Mouse (Mus musculus): ENCODE results near the gene Cyp2d9. TPM values are rescaled to one million over a fixed set of nuclear protein-coding genes. Genes with fewer than 3 reads are reported as not detected.
A peak's percentile ranks its signal among the peaks of the same experiment; 100 is the strongest.

The Cyp2d9 gene
- polyA plus RNA-seq, 1 experiment, result not detected

- H3K4me3 ChIP-seq, result no peak overlapping the region
- no peaks in the 10 kb centered on the region for H3K79me2 ChIP-seq (ENCODE audit: control insufficient read depth, insufficient read depth)
- no peak overlapping the region for H3K4me2 ChIP-seq (ENCODE audit: low read depth)
- no peaks in the 10 kb centered on the region for H3K27me3 ChIP-seq (ENCODE audit: control insufficient read depth, insufficient read depth, insufficient read length)
- H3K36me3 ChIP-seq (ENCODE audit: control insufficient read depth, insufficient read depth), result no peaks in the 10 kb centered on the region
- no peak overlapping the region for H3ac ChIP-seq (ENCODE audit: control insufficient read depth, insufficient read length)
- no peak for TF ChIP-seq POLR2A (IDR thresholded peaks at IDR 0.05; ENCODE audit: insufficient read length, low read depth)
- TF ChIP-seq REST (IDR thresholded peaks at IDR 0.05; ENCODE audit: insufficient read depth, insufficient read length), result no peak
- TF ChIP-seq MYOD1 (IDR thresholded peaks at IDR 0.05; ENCODE audit: control insufficient read depth in 1 of 3, insufficient read length in 2 of 3, low read depth in 2 of 3), result no peak
- no peak for TF ChIP-seq MAX (IDR thresholded peaks at IDR 0.05; ENCODE audit: low read depth)
- no peak for TF ChIP-seq CEBPB (IDR thresholded peaks at IDR 0.05; ENCODE audit: insufficient read depth, poor library complexity, severe bottlenecking)
- no peak for TF ChIP-seq MYOG (IDR thresholded peaks at IDR 0.05; ENCODE audit: control insufficient read depth in 1 of 3, insufficient read depth in 1 of 3, insufficient read length in 2 of 3, low read depth in 2 of 3)
- no peak for TF ChIP-seq SRF (IDR thresholded peaks at IDR 0.05; ENCODE audit: control insufficient read depth, insufficient read length, low read depth)
- TF ChIP-seq POLR2AphosphoS2 (IDR thresholded peaks at IDR 0.05; ENCODE audit: insufficient read length, low read depth), result no peak
- no peak for TF ChIP-seq TCF3 (IDR thresholded peaks at IDR 0.05; ENCODE audit: insufficient read length, low read depth)
- TF ChIP-seq USF1 (IDR thresholded peaks at IDR 0.05; ENCODE audit: low read depth), result no peak
- no peak for TF ChIP-seq TCF12 (IDR thresholded peaks at IDR 0.05; ENCODE audit: insufficient read depth, poor library complexity, severe bottlenecking)
- TF ChIP-seq E2F4 (IDR thresholded peaks at IDR 0.05; ENCODE audit: insufficient read depth), result no peak
Observed at GRCm38 (mm10) chr15:82407536-82407935, 25.7 kb upstream of the Cyp2d9 start.

DNA sequence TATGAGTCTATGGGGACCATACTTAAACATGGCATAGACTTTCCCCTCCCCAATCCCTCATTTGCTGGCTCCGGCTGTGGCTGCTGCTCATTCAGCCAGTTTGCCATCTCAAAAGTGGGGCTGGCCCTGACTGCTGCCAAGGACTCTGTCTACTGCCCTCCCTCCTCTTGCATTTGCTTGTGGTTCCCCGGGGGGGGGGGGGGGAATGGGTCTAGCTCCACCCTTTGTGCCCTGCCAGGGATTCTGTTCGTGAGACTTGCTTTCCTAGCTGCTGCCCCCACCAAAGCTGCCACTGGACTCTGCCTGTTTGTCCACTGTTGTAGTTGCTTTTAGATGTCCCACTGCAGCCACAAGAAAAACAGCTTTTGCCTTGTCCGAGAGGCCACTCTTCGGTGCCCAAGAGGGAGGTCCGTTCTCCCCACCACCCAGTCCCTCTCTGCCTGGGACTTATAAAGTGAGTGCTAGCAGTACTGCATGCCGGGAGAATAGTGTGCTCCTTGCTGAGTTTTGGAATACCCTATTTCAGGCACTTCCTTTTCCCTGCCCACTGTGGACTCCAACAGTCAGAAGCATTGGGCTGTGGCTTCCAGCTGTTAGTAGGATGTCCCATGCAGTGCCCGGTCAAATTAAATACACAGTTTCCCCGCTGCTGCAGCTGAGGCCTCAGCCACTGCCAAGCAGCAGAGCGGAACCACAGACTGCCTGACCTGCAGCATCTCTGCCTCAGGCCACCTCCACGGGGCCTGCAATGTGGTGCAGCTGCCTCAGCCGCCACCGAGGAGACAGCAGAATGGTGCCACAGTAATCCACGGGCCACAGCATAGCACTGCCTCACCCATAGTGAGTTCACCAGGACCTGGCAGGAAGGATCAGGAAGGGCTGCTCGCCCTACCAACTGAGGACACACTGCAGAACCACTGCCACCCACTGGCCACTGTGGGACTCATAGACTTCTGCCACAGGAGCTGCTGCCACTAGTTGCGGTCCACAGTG lies 16.1 kb upstream of the Cyp2d9 start:
- peak overlapping the region; percentile 73 for H3K4me2 ChIP-seq (ENCODE audit: low read depth)
- H3K36me3 ChIP-seq (ENCODE audit: control insufficient read depth, insufficient read depth), result no peaks in the 10 kb centered on the region
- no peaks in the 10 kb centered on the region for H3K79me2 ChIP-seq (ENCODE audit: control insufficient read depth, insufficient read depth)
- peak overlapping the region; percentile 2 for H3K4me3 ChIP-seq
- H3ac ChIP-seq (ENCODE audit: control insufficient read depth, insufficient read length), result no peak overlapping the region
- TF ChIP-seq E2F4 (IDR thresholded peaks at IDR 0.05; ENCODE audit: insufficient read depth) (no peak), MYOG (IDR thresholded peaks at IDR 0.05; ENCODE audit: control insufficient read depth in 1 of 3, insufficient read depth in 1 of 3, insufficient read length in 2 of 3, low read depth in 2 of 3) (peak in 1 of 3 experiments; percentile 20), SRF (IDR thresholded peaks at IDR 0.05; ENCODE audit: control insufficient read depth, insufficient read length, low read depth) (peak; percentile 24), MYOD1 (IDR thresholded peaks at IDR 0.05; ENCODE audit: control insufficient read depth in 1 of 3, insufficient read length in 2 of 3, low read depth in 2 of 3) (peak in 1 of 3 experiments; percentile 23), REST (IDR thresholded peaks at IDR 0.05; ENCODE audit: insufficient read depth, insufficient read length) (no peak)
- no peaks in the 10 kb centered on the region for H3K27me3 ChIP-seq (ENCODE audit: control insufficient read depth, insufficient read depth, insufficient read length)

DNA sequence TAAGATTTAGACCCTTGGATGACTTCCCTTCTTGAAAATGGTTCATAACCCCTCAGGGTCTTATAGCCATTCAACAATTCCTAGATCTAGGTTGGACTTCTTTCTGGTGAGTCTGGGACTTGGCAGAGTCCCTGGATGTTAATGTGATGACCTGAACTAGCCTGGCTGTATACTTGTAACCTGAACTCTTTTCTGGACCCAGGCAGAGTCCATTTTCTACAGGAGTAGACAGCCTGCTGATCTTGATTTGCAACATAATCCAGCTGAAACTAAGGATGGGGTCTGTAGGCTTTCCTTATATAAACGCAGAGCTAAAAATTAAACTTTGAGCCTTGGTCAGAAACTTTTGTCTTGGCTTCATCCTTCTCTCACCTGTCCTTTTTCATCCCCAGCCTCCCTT lies 14.6 kb upstream of the Cyp2d9 start:
- no peak for TF ChIP-seq MAX (IDR thresholded peaks at IDR 0.05; ENCODE audit: low read depth)
- no peak for TF ChIP-seq E2F4 (IDR thresholded peaks at IDR 0.05; ENCODE audit: insufficient read depth)
- TF ChIP-seq TCF12 (IDR thresholded peaks at IDR 0.05; ENCODE audit: insufficient read depth, poor library complexity, severe bottlenecking), result no peak
- no peak for TF ChIP-seq REST (IDR thresholded peaks at IDR 0.05; ENCODE audit: insufficient read depth, insufficient read length)
- no peak for TF ChIP-seq TCF3 (IDR thresholded peaks at IDR 0.05; ENCODE audit: insufficient read length, low read depth)
- no peak for TF ChIP-seq POLR2A (IDR thresholded peaks at IDR 0.05; ENCODE audit: insufficient read length, low read depth)
- no peak for TF ChIP-seq MYOG (IDR thresholded peaks at IDR 0.05; ENCODE audit: control insufficient read depth in 1 of 3, insufficient read depth in 1 of 3, insufficient read length in 2 of 3, low read depth in 2 of 3)
- TF ChIP-seq MYOD1 (IDR thresholded peaks at IDR 0.05; ENCODE audit: control insufficient read depth in 1 of 3, insufficient read length in 2 of 3, low read depth in 2 of 3), result no peak
- TF ChIP-seq CEBPB (IDR thresholded peaks at IDR 0.05; ENCODE audit: insufficient read depth, poor library complexity, severe bottlenecking), result no peak
- no peak overlapping the region for H3K4me3 ChIP-seq
- no peak overlapping the region for H3K4me2 ChIP-seq (ENCODE audit: low read depth)
- no peaks in the 10 kb centered on the region for H3K79me2 ChIP-seq (ENCODE audit: control insufficient read depth, insufficient read depth)
- H3K36me3 ChIP-seq (ENCODE audit: control insufficient read depth, insufficient read depth), result no peaks in the 10 kb centered on the region
- H3ac ChIP-seq (ENCODE audit: control insufficient read depth, insufficient read length), result no peak overlapping the region
- no peaks in the 10 kb centered on the region for H3K27me3 ChIP-seq (ENCODE audit: control insufficient read depth, insufficient read depth, insufficient read length)

GRCm38 (mm10) chr15:82422935-82423334 lies 10.3 kb upstream of the Cyp2d9 start:
- Histone ChIP-seq H3ac (ENCODE audit: control insufficient read depth, insufficient read length) (no peak overlapping the region), H3K4me3 (no peak overlapping the region), H3K36me3 (ENCODE audit: control insufficient read depth, insufficient read depth) (no peaks in the 10 kb centered on the region), H3K4me2 (ENCODE audit: low read depth) (no peak overlapping the region), H3K79me2 (ENCODE audit: control insufficient read depth, insufficient read depth) (no peaks in the 10 kb centered on the region), H3K27me3 (ENCODE audit: control insufficient read depth, insufficient read depth, insufficient read length) (no peaks in the 10 kb centered on the region)
- no peak for TF ChIP-seq CEBPB (IDR thresholded peaks at IDR 0.05; ENCODE audit: insufficient read depth, poor library complexity, severe bottlenecking)
- TF ChIP-seq TCF3 (IDR thresholded peaks at IDR 0.05; ENCODE audit: insufficient read length, low read depth), result no peak
- TF ChIP-seq MYOG (IDR thresholded peaks at IDR 0.05; ENCODE audit: control insufficient read depth in 1 of 3, insufficient read depth in 1 of 3, insufficient read length in 2 of 3, low read depth in 2 of 3), result no peak
- TF ChIP-seq USF1 (IDR thresholded peaks at IDR 0.05; ENCODE audit: low read depth), result no peak
- no peak for TF ChIP-seq E2F4 (IDR thresholded peaks at IDR 0.05; ENCODE audit: insufficient read depth)
- TF ChIP-seq MYOD1 (IDR thresholded peaks at IDR 0.05; ENCODE audit: control insufficient read depth in 1 of 3, insufficient read length in 2 of 3, low read depth in 2 of 3), result no peak
- no peak for TF ChIP-seq MAX (IDR thresholded peaks at IDR 0.05; ENCODE audit: low read depth)
- no peak for TF ChIP-seq POLR2A (IDR thresholded peaks at IDR 0.05; ENCODE audit: insufficient read length, low read depth)
- TF ChIP-seq TCF12 (IDR thresholded peaks at IDR 0.05; ENCODE audit: insufficient read depth, poor library complexity, severe bottlenecking), result no peak
- no peak for TF ChIP-seq POLR2AphosphoS2 (IDR thresholded peaks at IDR 0.05; ENCODE audit: insufficient read length, low read depth)
- no peak for TF ChIP-seq REST (IDR thresholded peaks at IDR 0.05; ENCODE audit: insufficient read depth, insufficient read length)
- no peak for TF ChIP-seq SRF (IDR thresholded peaks at IDR 0.05; ENCODE audit: control insufficient read depth, insufficient read length, low read depth)

Data from myocyte (in vitro differentiated cells).